Mouse (Mus musculus): Measurements from ENCODE around the gene Tmem245. TPM values are rescaled to one million over a fixed set of nuclear protein-coding genes. Genes with fewer than 3 reads are reported as not detected.

Gene Tmem245
- polyA plus RNA-seq, 1 experiment from 2014 or later = 11.1 TPM

DNA sequence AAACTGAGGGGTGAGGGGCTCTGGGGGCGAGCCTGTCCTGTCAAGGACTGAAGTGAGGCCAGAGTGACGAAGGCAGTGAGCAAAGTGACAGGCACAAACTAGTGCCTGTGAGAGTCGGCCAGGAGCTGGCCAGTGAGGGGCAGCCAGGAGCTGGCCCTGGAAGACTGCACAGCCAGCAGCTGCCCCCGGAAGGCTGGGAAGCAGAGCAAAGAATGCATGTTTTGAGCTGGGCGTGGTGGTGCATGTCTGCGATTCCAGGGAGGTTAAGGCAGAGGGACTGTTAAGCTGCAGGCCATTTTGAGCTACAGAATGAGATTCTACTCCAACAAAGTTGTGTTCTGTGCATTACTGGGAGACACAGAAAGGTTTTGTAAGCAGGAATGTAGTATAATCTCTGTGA lies 96.5 kb downstream of the Tmem245 start:
- no peak overlapping the region for H3K4me3 ChIP-seq
- H3K36me3 ChIP-seq (replicated peaks) = peaks cover 16% of the 10 kb centered on the region
- no peak overlapping the region for H3K27ac ChIP-seq
- H3K27me3 ChIP-seq (ENCODE audit: poor library complexity, severe bottlenecking) = no peaks in the 10 kb centered on the region
- H3K4me1 ChIP-seq = peaks cover 26% of the 10 kb centered on the region
- WGBS = 57% methylated on average over 6 of the region's 6 CpGs
- no peaks in the 10 kb centered on the region; the same call in 1 of the 2 replicates for H3K9me3 ChIP-seq
- DNase-seq (ENCODE audit: extremely low spot score, low spot score) = no peak

DNA sequence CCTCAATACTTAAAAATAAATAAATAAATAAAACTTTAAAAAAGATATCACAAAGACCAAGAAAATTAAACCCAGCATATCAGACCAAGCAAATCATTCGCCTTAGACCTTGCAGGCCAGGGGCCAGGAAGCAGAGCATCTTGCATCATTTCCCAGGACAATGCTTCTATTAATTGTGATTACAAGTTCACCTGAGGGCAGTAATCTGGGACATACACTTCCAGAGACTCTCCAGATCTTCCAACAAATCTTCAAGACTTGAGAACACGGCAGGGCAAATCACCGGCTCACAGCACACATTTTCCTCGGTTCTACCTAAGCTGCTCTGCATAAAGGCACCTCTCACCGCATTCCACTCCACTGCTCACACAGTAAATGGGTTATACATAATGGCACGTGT lies 99.2 kb downstream of the Tmem245 start:
- no peaks in the 10 kb centered on the region for H3K27me3 ChIP-seq (ENCODE audit: poor library complexity, severe bottlenecking)
- H3K36me3 ChIP-seq (replicated peaks) = peaks cover 41% of the 10 kb centered on the region
- no peak overlapping the region for H3K27ac ChIP-seq
- 89% methylated on average over 6 of the region's 6 CpGs for WGBS
- no peak overlapping the region for H3K4me3 ChIP-seq
- peaks cover 24% of the 10 kb centered on the region for H3K4me1 ChIP-seq
- no peak for DNase-seq (ENCODE audit: extremely low spot score, low spot score)
- H3K9me3 ChIP-seq = peaks cover 8% of the 10 kb centered on the region

DNA sequence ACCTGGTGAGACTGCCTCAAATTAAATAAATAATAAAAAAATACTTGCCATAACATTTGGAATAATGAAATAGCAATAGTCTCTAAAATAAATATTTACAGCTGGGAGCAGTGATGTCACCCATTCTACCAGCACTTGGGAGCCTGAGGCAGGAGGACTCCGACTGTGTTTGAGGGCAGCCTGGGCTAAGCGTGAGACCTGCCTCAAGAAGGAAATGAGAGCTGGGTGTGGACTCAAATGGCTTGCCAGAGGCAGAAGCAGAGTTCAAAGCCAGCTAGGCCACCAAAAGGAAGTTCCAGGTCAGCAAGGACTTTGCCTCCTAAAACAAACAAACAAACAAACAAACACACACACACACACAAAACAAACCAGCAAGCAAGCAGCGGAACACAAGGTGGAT lies 99.8 kb downstream of the Tmem245 start:
- 90% methylated on average over 3 of the region's 3 CpGs for WGBS
- Histone ChIP-seq H3K27me3 (ENCODE audit: poor library complexity, severe bottlenecking) (no peaks in the 10 kb centered on the region), H3K4me1 (peaks cover 18% of the 10 kb centered on the region), H3K27ac (no peak overlapping the region), H3K9me3 (peaks cover 8% of the 10 kb centered on the region), H3K36me3 (replicated peaks) (peaks cover 48% of the 10 kb centered on the region), H3K4me3 (no peak overlapping the region)
- no peak for DNase-seq (ENCODE audit: extremely low spot score, low spot score)

DNA sequence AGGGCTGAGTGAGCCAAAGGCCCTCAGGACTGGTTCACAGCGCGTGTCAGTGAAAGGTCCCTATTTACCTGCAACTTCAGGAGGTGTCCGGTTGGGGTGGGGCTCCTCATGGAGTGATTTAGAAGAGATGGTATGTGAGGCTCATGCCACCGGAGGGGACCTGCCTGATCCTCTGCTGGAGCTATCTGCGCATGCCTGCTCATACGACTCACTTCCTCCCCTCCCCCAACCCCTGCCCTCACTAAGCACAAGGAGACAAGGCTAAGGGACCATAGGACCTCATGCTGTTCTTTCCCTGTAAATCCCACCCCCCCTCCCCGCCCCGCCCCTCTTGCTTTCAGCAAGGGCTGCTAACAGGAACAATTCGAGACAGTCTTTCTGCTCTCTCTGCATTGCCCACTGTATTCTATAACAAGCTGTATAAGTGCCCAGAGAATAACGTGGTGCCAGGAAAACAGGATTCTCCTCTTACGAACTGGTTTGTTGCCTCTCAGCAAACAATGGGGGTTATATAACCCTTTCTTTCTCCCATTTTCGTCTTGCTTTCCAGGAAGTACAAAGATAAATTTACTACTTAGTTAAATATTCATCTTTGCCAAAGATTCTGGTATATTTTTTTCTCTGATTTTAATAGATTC lies 101.2 kb downstream of the Tmem245 start:
- 61% methylated on average over 12 of the region's 12 CpGs for WGBS
- H3K27me3 ChIP-seq (ENCODE audit: poor library complexity, severe bottlenecking) = no peaks in the 10 kb centered on the region
- H3K27ac ChIP-seq = no peak overlapping the region
- H3K4me3 ChIP-seq = no peak overlapping the region
- H3K9me3 ChIP-seq = peaks cover 8% of the 10 kb centered on the region
- no peak for DNase-seq (ENCODE audit: extremely low spot score, low spot score)
- peaks cover 59% of the 10 kb centered on the region for H3K36me3 ChIP-seq (replicated peaks)
- H3K4me1 ChIP-seq = peaks cover 18% of the 10 kb centered on the region

DNA sequence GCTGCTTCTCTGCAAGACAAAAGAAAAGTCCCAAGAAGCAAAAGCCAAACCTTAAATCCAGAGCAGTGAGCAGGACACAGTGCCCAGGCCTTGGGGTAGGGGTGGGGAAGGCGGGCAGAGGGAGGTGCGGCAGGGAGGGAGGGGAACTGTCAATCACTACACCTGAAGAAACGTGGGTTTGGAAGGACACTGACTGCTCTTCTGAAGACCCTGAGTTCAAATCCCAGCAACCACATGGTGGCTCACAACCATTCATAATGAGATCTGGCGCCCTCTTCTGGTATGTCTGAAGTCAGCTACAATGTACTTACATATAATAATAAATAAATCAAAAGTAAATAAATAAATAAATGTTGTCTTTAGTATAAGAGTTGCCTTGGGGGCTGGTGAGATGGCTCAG lies 102.3 kb downstream of the Tmem245 start:
- H3K27ac ChIP-seq = no peak overlapping the region
- H3K4me3 ChIP-seq = no peak overlapping the region
- H3K27me3 ChIP-seq (ENCODE audit: poor library complexity, severe bottlenecking) = no peaks in the 10 kb centered on the region
- WGBS = 94% methylated on average over 4 of the region's 4 CpGs
- H3K9me3 ChIP-seq = peaks cover 8% of the 10 kb centered on the region
- H3K36me3 ChIP-seq (replicated peaks) = peaks cover 70% of the 10 kb centered on the region
- DNase-seq (ENCODE audit: extremely low spot score, low spot score) = no peak
- H3K4me1 ChIP-seq = peaks cover 12% of the 10 kb centered on the region; the same call in 1 of the 2 replicates

DNA sequence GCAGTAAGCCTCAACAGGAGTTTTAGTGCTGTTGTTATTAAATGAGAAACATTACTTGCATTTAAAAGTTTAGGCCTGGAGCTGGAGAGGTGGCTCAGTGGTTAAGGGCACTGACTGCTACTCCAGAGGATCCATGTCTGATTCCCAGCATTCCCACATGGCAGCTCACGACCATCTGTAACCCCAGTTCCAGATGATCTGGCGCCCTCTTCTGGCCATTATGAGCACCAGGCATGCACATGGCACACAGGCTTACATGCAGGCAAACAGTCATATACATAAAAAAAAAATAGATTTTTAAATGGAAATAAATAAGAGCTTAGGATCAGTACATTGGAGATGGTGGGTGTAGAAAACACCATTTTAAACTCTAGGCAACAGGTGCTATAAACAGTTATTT lies 103.3 kb downstream of the Tmem245 start:
- Histone ChIP-seq H3K27ac (no peak overlapping the region), H3K4me3 (no peak overlapping the region), H3K4me1 (peaks cover 12% of the 10 kb centered on the region; the same call in 1 of the 2 replicates), H3K27me3 (ENCODE audit: poor library complexity, severe bottlenecking) (no peaks in the 10 kb centered on the region), H3K36me3 (replicated peaks) (peaks cover 76% of the 10 kb centered on the region), H3K9me3 (peaks cover 8% of the 10 kb centered on the region)
- DNase-seq (ENCODE audit: extremely low spot score, low spot score) = no peak
- WGBS = 86% methylated on average over 2 of the region's 2 CpGs

DNA sequence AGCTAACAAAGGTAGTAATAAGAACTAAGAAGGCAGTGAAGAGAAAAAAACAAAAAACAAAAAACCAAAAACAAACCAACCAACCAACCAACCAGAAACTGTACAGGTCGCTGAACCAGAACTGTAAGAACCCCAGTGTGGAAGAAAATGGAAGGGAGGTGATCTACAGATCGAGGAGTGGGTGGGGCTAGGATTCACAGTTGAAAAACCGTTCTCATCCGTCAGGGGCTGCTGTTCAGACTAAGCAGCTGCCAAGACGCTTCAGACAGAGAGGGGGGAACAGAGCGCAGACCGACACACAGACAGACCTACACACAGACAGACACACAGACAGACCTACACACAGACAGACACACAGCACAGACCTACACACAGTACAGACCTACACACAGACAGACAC lies 104.7 kb downstream of the Tmem245 start:
- WGBS = 84% methylated on average over 7 of the region's 7 CpGs
- Histone ChIP-seq H3K27ac (no peak overlapping the region), H3K36me3 (replicated peaks) (peaks cover 88% of the 10 kb centered on the region), H3K27me3 (ENCODE audit: poor library complexity, severe bottlenecking) (no peaks in the 10 kb centered on the region), H3K9me3 (peaks cover 8% of the 10 kb centered on the region), H3K4me3 (no peak overlapping the region), H3K4me1 (peaks cover 12% of the 10 kb centered on the region; the same call in 1 of the 2 replicates)
- DNase-seq (ENCODE audit: extremely low spot score, low spot score) = no peak

DNA sequence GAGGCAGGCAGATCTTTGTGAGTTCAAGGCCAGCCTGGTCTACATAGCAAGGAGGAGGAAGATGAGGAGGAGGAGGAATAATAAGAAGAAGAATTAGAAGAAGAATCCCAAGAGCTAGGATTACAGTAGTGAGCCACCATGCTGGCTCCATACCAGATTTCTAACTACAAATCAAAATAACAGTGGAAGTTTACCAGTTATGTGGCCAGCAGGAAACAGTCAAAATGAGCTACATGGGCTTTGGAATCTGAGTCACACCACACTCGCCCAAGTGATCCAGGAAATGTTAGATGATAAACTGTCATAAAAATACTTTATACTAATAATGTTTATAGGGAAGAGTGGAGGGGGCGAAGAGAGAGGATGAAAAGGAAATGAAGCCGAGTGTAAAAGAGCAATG lies 106.9 kb downstream of the Tmem245 start:
- Histone ChIP-seq H3K36me3 (replicated peaks) (peaks cover 92% of the 10 kb centered on the region), H3K27ac (no peak overlapping the region), H3K4me1 (no peaks in the 10 kb centered on the region), H3K27me3 (ENCODE audit: poor library complexity, severe bottlenecking) (no peaks in the 10 kb centered on the region), H3K9me3 (peaks cover 8% of the 10 kb centered on the region), H3K4me3 (no peak overlapping the region)
- no peak for DNase-seq (ENCODE audit: extremely low spot score, low spot score)
- WGBS = 93% methylated on average over 3 of the region's 3 CpGs

DNA sequence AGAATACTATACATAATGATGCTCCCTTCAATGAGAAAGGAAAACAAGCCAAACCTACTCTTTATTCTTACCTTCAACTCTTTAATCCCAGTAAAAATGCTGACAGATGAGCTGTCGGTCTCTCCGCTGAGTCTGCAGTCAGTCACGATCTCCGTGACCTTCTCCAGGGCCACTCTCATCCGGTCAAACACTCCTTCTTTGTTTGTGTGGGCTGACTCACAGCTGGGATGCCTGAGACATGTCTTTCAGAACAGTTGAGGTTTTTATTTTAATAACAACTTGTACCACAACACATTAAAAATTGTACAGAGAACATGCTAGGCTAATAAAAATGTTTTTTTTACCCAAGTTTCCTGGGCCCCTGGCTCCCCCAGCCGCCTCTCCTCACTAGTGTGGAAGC lies 109.6 kb downstream of the Tmem245 start:
- no peaks in the 10 kb centered on the region for H3K27me3 ChIP-seq (ENCODE audit: poor library complexity, severe bottlenecking)
- H3K4me1 ChIP-seq = no peaks in the 10 kb centered on the region
- DNase-seq (ENCODE audit: extremely low spot score, low spot score) = no peak
- no peaks in the 10 kb centered on the region for H3K9me3 ChIP-seq
- peaks cover 88% of the 10 kb centered on the region for H3K36me3 ChIP-seq (replicated peaks)
- no peak overlapping the region for H3K4me3 ChIP-seq
- 87% methylated on average over 6 of the region's 6 CpGs for WGBS
- no peak overlapping the region for H3K27ac ChIP-seq

DNA sequence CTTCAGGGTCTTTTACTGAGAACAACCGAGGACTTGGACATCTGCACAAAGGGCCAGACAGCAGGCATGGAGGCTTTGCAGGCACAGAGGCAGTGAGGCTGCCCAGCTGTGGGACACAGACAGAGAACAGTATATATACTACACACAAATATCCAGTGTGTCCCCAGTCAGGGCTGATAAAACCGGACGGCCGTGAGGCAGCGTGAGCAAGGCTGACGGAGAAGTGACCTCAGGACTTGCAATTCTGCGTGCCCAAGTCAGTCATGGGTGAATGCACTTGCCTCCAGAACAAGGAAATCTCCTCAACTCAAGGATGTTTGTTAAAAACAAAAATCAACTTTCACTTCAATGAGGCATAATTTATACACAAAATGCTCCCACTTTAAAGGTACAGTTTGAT lies 115.2 kb downstream of the Tmem245 start:
- Histone ChIP-seq H3K36me3 (replicated peaks) (peaks cover 84% of the 10 kb centered on the region), H3K27me3 (ENCODE audit: poor library complexity, severe bottlenecking) (no peaks in the 10 kb centered on the region)

DNA sequence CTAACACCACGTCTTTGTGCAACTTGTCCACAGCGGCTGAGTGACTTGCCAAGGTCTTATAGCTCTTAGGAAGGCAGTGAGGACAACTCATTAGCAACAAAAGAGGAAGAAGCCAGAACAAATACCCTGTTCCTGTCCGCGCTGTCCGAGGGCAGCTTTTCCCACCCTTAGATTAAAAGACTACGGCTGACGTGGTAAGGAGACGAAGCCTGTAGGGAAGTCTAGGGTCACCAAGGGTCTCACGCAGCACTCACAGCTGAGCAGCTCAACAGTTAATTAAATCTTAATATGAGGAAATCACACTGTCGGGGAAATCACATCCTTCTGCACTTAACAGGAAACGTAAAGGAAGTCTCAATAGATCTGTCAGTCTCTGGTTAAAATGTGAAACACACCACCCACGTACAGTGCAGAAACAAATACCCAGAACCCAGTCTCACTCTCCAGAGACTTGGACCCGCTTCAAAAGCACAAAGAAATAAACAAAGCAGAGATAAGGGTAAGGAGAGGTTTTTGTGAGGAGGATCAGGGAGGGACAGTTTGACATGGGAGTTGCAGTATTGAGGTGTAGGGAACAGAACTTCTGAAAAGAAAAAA lies 116.1 kb downstream of the Tmem245 start:
- 77% methylated on average over 13 of the region's 13 CpGs for WGBS
- H3K4me3 ChIP-seq = no peak overlapping the region
- H3K27me3 ChIP-seq (ENCODE audit: poor library complexity, severe bottlenecking) = no peaks in the 10 kb centered on the region
- peaks cover 10% of the 10 kb centered on the region for H3K4me1 ChIP-seq
- no peak for DNase-seq (ENCODE audit: extremely low spot score, low spot score)
- peaks cover 84% of the 10 kb centered on the region for H3K36me3 ChIP-seq (replicated peaks)
- no peak overlapping the region for H3K27ac ChIP-seq
- no peaks in the 10 kb centered on the region for H3K9me3 ChIP-seq

More for the DNA sequence above, 115.2 kb downstream of the Tmem245 start:
- H3K27ac ChIP-seq = no peak overlapping the region
- no peak for DNase-seq (ENCODE audit: extremely low spot score, low spot score)
- H3K9me3 ChIP-seq = no peaks in the 10 kb centered on the region
- H3K4me3 ChIP-seq = no peak overlapping the region
- WGBS = 95% methylated on average over 7 of the region's 7 CpGs
- peaks cover 10% of the 10 kb centered on the region for H3K4me1 ChIP-seq

DNA sequence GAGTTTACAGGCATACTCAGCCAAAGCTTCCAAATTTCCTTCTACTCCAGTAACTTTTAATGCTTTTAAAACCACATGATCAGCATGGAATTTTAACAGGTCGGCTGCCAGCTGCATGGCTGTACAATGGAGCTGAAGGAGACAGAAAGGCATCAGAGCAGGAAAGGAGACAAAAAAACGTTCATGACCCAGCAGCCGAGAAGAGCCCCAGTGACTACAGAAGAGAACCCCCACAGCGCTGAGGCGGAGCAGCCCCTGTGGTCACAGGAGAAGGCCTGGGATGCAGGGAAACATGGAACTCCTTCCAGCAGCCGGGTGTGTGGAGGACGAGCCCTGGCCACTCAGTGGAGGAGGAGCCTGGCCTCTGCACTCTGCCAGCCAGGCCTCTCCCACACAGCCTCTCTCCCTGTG lies 117.7 kb downstream of the Tmem245 start:
- no peak overlapping the region for H3K4me3 ChIP-seq
- peaks cover 73% of the 10 kb centered on the region for H3K36me3 ChIP-seq (replicated peaks)
- H3K9me3 ChIP-seq = no peaks in the 10 kb centered on the region
- H3K27me3 ChIP-seq (ENCODE audit: poor library complexity, severe bottlenecking) = no peaks in the 10 kb centered on the region
- peak overlapping the region; percentile 75 for H3K27ac ChIP-seq
- no peak for DNase-seq (ENCODE audit: extremely low spot score, low spot score)
- peaks cover 10% of the 10 kb centered on the region for H3K4me1 ChIP-seq
- 63% methylated on average over 7 of the region's 7 CpGs for WGBS

DNA sequence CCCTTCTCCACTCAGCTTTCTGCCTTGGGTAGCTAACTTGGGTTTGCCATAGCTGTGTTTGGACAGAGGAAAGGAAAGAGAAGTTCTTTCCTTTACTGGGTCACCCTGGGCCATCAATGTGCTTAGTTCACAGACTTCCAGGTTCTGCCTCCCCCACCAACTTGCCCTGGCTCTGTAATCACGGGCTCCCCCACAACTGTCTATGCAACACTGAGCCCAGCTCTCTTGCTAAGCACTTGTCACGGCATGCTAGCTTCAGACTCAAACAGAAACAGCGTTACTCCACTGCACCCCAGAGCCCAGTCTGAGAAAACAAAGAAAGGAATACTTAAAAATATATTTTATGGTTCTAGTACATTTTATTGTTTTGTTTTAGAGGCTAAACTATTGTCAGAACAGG lies 118.3 kb downstream of the Tmem245 start:
- DNase-seq (ENCODE audit: extremely low spot score, low spot score) = no peak
- no peaks in the 10 kb centered on the region for H3K27me3 ChIP-seq (ENCODE audit: poor library complexity, severe bottlenecking)
- peaks cover 73% of the 10 kb centered on the region for H3K36me3 ChIP-seq (replicated peaks)
- H3K9me3 ChIP-seq = no peaks in the 10 kb centered on the region
- H3K4me3 ChIP-seq = no peak overlapping the region
- peak overlapping the region; percentile 75; the same call in 1 of the 2 replicates for H3K27ac ChIP-seq
- WGBS = 86% methylated on average over 3 of the region's 3 CpGs
- peaks cover 10% of the 10 kb centered on the region for H3K4me1 ChIP-seq

Data from forebrain, embryonic 10.5 days (tissue).